Mouse (Mus musculus): Measurements from ENCODE around the gene Gm31371. TPM values are rescaled to one million over a fixed set of nuclear protein-coding genes. Genes with fewer than 3 reads are reported as not detected.
"Not testable (repeated sequence)": the region's sequence is repeated elsewhere in the genome, so short reads cannot be mapped to it uniquely, and the experiment has no call there.

Gene Gm31371
- polyA plus RNA-seq (2015; fragmentation: Nextera tagmentation; extraction: Ambion mirVana), result not detected in 2 replicates

DNA sequence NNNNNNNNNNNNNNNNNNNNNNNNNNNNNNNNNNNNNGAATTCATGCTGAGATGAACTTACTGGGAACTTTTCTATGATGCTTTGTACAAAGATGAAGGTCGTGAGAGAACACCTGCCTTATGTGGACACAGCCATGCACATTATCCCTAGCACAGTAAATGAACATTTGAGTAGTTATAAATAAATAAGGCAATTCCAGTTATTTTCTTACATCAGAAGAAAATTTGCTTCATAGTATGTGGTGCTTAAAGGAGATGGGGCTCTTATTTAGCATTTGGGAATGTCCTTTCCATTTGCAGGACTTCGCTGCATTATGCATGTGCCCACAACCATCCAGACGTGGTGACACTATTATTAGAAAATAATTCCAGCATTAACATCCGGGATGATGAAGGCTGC is at the start of gene Gm31371:
TSS of gene Gm31371 (plus strand) at position 301 of the 400 bp plus-strand sequence.
- not testable (repeated sequence) for H3K4me1 ChIP-seq; H3K36me3 ChIP-seq (ENCODE audit: poor library complexity, severe bottlenecking); H3K9ac ChIP-seq; H3K4me2 ChIP-seq; H3K27me3 ChIP-seq; H3K27ac ChIP-seq; H3K9me3 ChIP-seq (replicated peaks); H3K4me3 ChIP-seq; ATAC-seq
- WGBS, result 63% methylated on average over 3 of the region's 4 CpGs

DNA sequence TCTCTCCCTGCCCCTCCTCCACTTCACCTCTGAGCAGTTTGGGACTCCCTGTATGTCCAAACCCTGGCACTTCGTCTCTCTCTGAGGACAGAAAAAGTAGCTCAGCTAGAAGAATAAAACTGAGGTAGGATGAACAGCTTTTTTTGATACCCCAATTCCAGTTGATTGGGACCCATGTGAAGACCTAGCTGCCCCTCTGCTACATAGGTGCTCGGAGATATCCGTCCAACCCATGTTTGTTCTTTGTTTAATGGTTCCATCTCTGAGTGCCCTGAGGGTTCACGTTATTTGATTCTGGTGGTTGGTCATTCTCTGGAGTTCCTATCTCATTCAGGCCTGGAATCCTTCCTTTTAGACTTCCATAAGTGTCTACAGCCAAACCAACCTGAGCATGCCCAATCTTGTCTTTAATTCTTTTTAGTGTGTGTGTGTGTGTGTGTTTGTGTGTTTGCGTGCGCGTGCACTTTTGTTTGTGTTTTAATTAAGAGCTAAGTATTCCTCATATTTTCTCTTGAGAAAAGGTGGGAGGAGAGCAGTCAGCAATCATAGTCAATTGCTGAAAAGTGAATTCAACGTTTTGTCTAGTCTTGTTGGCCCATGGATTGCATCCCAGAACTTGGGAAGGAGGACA is 3.3 kb downstream of the Gm31371 start:
- not testable (repeated sequence) for H3K4me2 ChIP-seq; H3K27ac ChIP-seq; H3K9me3 ChIP-seq (replicated peaks); H3K9ac ChIP-seq; H3K36me3 ChIP-seq (ENCODE audit: poor library complexity, severe bottlenecking); H3K4me1 ChIP-seq; ATAC-seq; H3K4me3 ChIP-seq; H3K27me3 ChIP-seq
- WGBS, result 90% methylated on average over 7 of the region's 8 CpGs

DNA sequence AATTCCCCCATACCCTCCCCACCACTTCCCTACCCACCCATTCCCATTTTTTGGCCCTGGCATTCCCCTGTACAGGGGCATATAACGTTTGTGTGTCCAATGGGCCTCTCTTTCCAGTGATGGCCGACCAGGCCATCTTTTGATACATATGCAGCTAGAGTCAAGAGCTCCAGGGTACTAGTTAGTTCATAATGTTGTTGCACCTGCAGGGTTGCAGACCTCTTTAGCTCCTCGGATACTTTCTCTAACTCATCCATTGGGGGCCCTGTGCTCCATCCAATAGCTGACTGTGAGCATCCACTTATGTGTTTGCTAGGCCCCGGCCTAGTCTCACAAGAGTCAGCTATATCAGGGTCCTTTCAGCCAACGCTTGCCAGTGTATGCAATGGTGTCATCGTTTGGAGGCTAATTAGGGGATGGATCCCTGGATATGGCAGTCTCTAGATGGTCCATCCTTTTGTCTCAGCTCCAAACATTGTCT is 5.7 kb downstream of the Gm31371 start:
- H3K4me3 ChIP-seq; ATAC-seq; H3K27ac ChIP-seq; H3K4me2 ChIP-seq; H3K9me3 ChIP-seq (replicated peaks); H3K9ac ChIP-seq; H3K27me3 ChIP-seq; H3K4me1 ChIP-seq; H3K36me3 ChIP-seq (ENCODE audit: poor library complexity, severe bottlenecking): not testable (repeated sequence)
- 85% methylated on average over 5 of the region's 6 CpGs for WGBS

DNA sequence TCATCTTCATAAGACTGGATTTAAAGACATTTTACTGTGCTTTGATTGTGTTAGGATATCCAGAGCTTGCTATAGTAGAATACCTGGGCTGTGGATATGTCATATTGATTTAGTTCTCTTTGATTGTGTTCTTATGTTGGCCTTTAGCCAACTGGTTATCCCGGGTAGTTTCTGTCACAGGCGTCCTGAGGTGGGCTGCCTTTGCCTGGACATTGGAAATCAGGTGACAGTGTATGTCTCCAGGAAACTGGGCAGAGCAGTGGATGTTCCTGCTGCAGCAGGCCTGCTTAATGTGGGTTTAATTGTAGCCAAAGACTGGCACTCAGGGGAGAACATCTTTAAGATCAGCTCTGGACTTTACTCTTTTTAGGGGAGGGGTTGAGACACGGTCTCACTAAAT is 15.9 kb downstream of the Gm31371 start:
- WGBS, result 88% methylated on average over 2 of the region's 3 CpGs

DNA sequence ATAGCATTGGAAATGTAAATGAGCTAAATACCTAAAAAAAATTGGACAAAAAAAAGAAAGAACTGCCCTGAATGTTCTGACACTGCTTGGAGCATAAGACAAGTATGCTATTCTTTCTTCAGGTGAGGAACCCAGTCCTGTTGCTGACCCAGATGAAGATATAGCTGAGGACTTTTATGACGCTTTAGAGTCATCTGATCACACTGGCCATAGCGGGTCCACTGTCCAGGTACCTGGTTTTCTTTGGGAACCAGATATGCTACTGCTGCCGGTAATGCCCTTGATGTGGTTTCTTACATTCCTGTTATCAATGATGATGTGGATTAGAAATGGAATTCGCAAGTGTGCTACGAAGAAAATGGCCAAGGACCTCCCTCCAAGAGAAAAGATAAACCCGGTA is 31.1 kb downstream of the Gm31371 start:
- H3K4me3 ChIP-seq; H3K27me3 ChIP-seq; H3K27ac ChIP-seq; H3K9ac ChIP-seq; H3K36me3 ChIP-seq (ENCODE audit: poor library complexity, severe bottlenecking); H3K9me3 ChIP-seq (replicated peaks); H3K4me1 ChIP-seq; ATAC-seq; H3K4me2 ChIP-seq: not testable (repeated sequence)
- 89% methylated on average over 1 of the region's 6 CpGs for WGBS

More for the DNA sequence above, 15.9 kb downstream of the Gm31371 start:
- H3K36me3 ChIP-seq (ENCODE audit: poor library complexity, severe bottlenecking); H3K27me3 ChIP-seq; H3K4me3 ChIP-seq; H3K27ac ChIP-seq; H3K9ac ChIP-seq; ATAC-seq; H3K9me3 ChIP-seq (replicated peaks); H3K4me2 ChIP-seq; H3K4me1 ChIP-seq: not testable (repeated sequence)

DNA sequence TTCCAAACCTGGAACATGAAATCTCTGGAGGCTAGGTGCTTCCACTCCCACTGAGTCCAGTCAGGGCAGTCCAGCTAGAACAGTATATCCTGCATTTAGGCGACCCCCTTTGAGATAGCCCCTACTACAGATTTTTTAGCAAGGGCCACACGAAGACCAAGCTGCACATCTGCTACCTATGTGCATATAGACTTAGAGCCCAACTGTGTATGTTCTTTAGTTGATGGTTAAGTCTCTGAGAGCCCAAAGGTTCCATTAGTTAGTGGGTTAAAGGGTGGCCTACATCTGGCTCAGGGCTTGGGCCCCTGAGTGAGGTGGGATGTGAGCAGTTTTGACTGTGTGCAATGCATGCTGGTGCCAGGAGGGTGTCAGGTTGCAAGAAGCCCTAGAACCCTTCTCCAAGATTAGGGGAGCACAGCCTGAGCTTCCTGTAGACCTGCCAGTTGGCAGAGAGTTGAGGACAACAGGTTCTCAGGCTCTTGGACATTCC is 32.4 kb downstream of the Gm31371 start:
- H3K4me3 ChIP-seq; H3K27me3 ChIP-seq; H3K4me2 ChIP-seq; H3K9me3 ChIP-seq (replicated peaks); H3K27ac ChIP-seq; ATAC-seq; H3K36me3 ChIP-seq (ENCODE audit: poor library complexity, severe bottlenecking); H3K9ac ChIP-seq; H3K4me1 ChIP-seq: not testable (repeated sequence)
- WGBS, result 66% methylated on average over 2 of the region's 2 CpGs

DNA sequence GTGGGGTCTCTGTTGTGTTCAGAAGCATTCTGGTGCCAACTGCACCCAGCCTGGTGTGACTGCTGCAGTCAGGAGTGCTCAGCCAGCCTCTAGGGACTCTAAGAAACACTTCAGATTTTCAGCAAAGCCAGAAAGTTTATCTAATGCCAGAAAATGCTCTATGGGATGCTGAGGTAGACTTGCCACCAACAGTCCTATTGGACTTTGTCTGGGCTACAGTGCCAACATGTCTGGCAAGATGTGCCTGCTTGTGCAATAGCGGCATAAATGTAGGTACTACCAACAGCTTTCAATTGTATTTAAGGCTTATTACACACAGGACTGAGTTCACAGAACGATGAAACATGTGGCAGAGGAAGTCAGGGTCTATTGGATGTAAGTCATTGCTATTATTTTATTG is 57.7 kb downstream of the Gm31371 start:
- Histone ChIP-seq H3K27ac (no peak overlapping the region), H3K9me3 (replicated peaks) (peaks cover 5% of the 10 kb centered on the region), H3K4me1 (no peaks in the 10 kb centered on the region), H3K9ac (no peak overlapping the region), H3K4me3 (no peak overlapping the region), H3K4me2 (no peak overlapping the region), H3K36me3 (ENCODE audit: poor library complexity, severe bottlenecking) (no peaks in the 10 kb centered on the region), H3K27me3 (no peaks in the 10 kb centered on the region)
- no peak for ATAC-seq
- 75% methylated on average over 2 of the region's 2 CpGs for WGBS

DNA sequence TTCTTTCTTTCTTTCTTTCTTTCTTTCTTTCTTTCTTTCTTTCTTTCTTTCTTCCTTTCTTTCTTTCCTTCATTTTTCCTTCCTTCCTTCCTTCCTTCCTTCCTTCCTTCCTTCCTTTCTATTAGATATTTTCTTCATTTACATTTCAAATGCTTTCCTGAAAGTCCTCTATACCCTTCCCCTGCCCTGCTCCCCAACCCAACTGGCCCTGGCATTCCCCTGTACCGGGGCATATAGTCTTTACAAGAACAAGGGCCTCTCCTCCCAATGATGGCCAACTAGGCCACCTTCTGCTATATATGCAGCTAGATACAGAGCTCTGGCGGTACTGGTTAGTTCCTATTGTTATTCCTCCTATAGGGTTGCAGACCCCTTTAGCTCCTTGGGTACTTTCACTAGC is 60.6 kb downstream of the Gm31371 start:
- not testable (repeated sequence) for H3K4me2 ChIP-seq; ATAC-seq; H3K27me3 ChIP-seq; H3K9ac ChIP-seq; H3K36me3 ChIP-seq (ENCODE audit: poor library complexity, severe bottlenecking); H3K4me1 ChIP-seq; H3K9me3 ChIP-seq (replicated peaks); H3K27ac ChIP-seq; H3K4me3 ChIP-seq
- WGBS, result 75% methylated on average over 2 of the region's 2 CpGs

DNA sequence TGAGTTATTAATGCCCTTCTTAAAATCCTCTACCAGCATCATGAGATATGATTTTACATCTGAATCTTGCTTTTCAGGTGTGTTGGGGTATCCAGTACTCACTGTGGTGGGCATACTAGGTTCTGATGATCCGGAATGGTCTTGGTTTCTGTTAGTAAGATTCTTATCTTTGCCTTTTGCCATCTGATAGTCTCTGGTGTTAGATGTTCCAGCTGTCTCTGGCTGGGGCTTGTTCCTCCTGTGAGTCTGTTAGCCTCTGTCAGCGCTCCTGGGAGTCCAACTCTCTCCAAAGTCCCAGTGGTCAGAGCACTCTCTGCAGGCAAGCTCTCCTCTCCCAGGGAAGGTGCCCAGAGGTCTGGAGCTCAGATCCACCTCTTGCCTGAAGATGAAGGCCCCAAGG is 65.0 kb downstream of the Gm31371 start:
- not testable (repeated sequence) for H3K4me1 ChIP-seq; H3K4me3 ChIP-seq; H3K27me3 ChIP-seq; H3K9ac ChIP-seq; H3K9me3 ChIP-seq (replicated peaks); ATAC-seq; H3K36me3 ChIP-seq (ENCODE audit: poor library complexity, severe bottlenecking); H3K27ac ChIP-seq; H3K4me2 ChIP-seq
- WGBS, result 51% methylated on average over 2 of the region's 2 CpGs

DNA sequence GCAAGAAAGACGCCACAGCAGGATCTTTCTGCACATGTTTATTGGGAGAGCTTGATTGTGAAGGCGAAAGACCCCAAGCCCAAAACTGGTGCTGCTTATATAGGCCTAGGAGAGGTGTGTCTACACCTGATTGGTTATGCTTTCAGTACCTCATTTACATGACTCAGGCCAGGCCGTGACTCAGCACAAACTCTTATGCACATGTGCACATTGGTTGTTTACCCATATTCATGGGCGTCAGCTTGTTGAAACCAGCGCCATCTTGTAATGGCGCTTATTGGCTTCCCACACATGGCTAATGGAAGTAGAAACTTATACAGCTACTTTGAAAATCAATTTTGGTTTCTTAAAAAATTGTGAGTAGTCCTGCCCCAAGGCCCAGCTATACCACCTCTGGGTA is 72.0 kb downstream of the Gm31371 start:
- H3K9ac ChIP-seq; H3K36me3 ChIP-seq (ENCODE audit: poor library complexity, severe bottlenecking); H3K9me3 ChIP-seq (replicated peaks); ATAC-seq; H3K4me3 ChIP-seq; H3K27ac ChIP-seq; H3K4me1 ChIP-seq; H3K27me3 ChIP-seq; H3K4me2 ChIP-seq: not testable (repeated sequence)
- WGBS, result 90% methylated on average over 6 of the region's 6 CpGs

Other genes starting within 250 kb of the Gm31371 start
- gene 4930467E23Rik, start 173.8 kb upstream of the Gm31371 start, polyA plus RNA-seq (2015; fragmentation: Nextera tagmentation; extraction: Ambion mirVana), result not detected in 2 replicates